Mouse (Mus musculus) G1E (cell line): ENCODE measurements around the gene Oscar. TPM values are rescaled to one million over a fixed set of nuclear protein-coding genes. Genes with fewer than 3 reads are reported as not detected.

ENCODE experiments used
- ATAC-seq: 2 replicates; pipeline ENCODE4 v1.8.0; 2016; ENCODE audit warnings: mild to moderate bottlenecking; ENCODE audit not compliant: insufficient number of reproducible peaks, poor library complexity, low FRiP score, severe bottlenecking; ENCODE audit errors: extremely low read depth
- DNase-seq: peaks from one replicate; pipeline ENCODE4 v3.0.0; 2012; ENCODE audit warnings: low spot score
- H3K27me3 ChIP-seq: 2 replicates; pipeline ENCODE4 v1.6.1; 2012; ENCODE audit warnings: mild to moderate bottlenecking, low read length, inconsistent platforms; ENCODE audit not compliant: insufficient read depth
- H3K36me3 ChIP-seq: replicated peaks from 2 replicates; pipeline ENCODE3; 2012; ENCODE audit warnings: mild to moderate bottlenecking, inconsistent platforms
- H3K4me1 ChIP-seq: 2 replicates; pipeline ENCODE4 v1.6.1; 2012; ENCODE audit warnings: low read depth, low read length, inconsistent platforms, mixed read lengths; ENCODE audit not compliant: insufficient read depth
- H3K4me3 ChIP-seq: 2 replicates; pipeline ENCODE4 v1.5.1; 2012; ENCODE audit warnings: low read depth, mild to moderate bottlenecking, inconsistent platforms, low read length, moderate library complexity, mixed read lengths
- H3K9me3 ChIP-seq: replicated peaks from 2 replicates; pipeline ENCODE4 v1.6.1; 2012; ENCODE audit warnings: inconsistent platforms
- CTCF ChIP-seq: IDR thresholded peaks from 2 replicates; pipeline ENCODE4 v1.5.1; 2012; ENCODE audit warnings: low read depth, low read length, inconsistent platforms, mixed read lengths
- GATA1 ChIP-seq: IDR thresholded peaks from 2 replicates; pipeline ENCODE4 v1.6.1; 2012; ENCODE audit warnings: borderline replicate concordance, low read length, inconsistent platforms, mixed read lengths
- GATA2 ChIP-seq: IDR thresholded peaks from 2 replicates; pipeline ENCODE4 v1.6.1; 2012; ENCODE audit warnings: low read depth, low read length, inconsistent platforms, borderline replicate concordance
- POLR2AphosphoS5 ChIP-seq: IDR thresholded peaks from 2 replicates; pipeline ENCODE4 v1.6.1; 2012; ENCODE audit warnings: low read depth, low read length, inconsistent platforms; ENCODE audit not compliant: insufficient replicate concordance
- TAL1 ChIP-seq: conservative IDR thresholded peaks from 2 replicates; pipeline ENCODE4 v1.6.1; 2012; ENCODE audit warnings: low read depth, low read length, inconsistent platforms, mixed read lengths
- polyA plus RNA-seq: library from polyadenylated mRNA; stranded (reverse); fragments of >175 nt; gene quantifications from 2 replicates; pipeline ENCODE4 v1.2.3, GENCODE M21; 2012
- total RNA-seq, 2 experiments: library from RNA; stranded (forward) in 1 of 2; stranded (reverse) in 1 of 2; fragments of 200-1000 nt in 1 of 2; fragments of >200 nt in 1 of 2; fragmentation: Nextera tagmentation in 1 of 2; gene quantifications; 2 replicates each; pipeline ENCODE4 v1.2.3; 2014 to 2017

Oscar gene
- total RNA-seq (2014; fragmentation: Nextera tagmentation): not detected in 2 replicates
- 0.05 and 0.06 TPM in 2 replicates for total RNA-seq (2017)
- polyA plus RNA-seq: not detected in 2 replicates

- Histone ChIP-seq H3K36me3 (peaks cover 25% of the 10 kb centered on the region), H3K4me1 (peaks cover 27% of the 10 kb centered on the region), H3K4me3 (peak within 1 kb of the TSS; percentile 75), H3K27me3 (peaks cover 41% of the 10 kb centered on the region), H3K9me3 (no peaks in the 10 kb centered on the region)
- DNase-seq (no peak), ATAC-seq (no peak)
- TF ChIP-seq POLR2AphosphoS5 (no peak), GATA1 (no peak), TAL1 (no peak), GATA2 (no peak), CTCF (no peak)
Observed at GRCm38 (mm10) chr7:3616057-3616388, at the start of gene Oscar. Gene Oscar, minus strand, starts transcription at chr7:3616157.

GRCm38 (mm10) chr7:3665215-3666114 is 49.5 kb upstream of the Oscar start, which contains the start of gene Leng1:
Gene Leng1, minus strand, starts transcription at chr7:3665840.
- peak; percentile 98 for ATAC-seq

GRCm38 (mm10) chr7:3664524-3665214 is 48.7 kb upstream of the Oscar start:
- Histone ChIP-seq H3K9me3 (no peaks in the 10 kb centered on the region), H3K4me3 (peak overlapping the region; percentile 86), H3K27me3 (no peaks in the 10 kb centered on the region), H3K36me3 (peaks cover 48% of the 10 kb centered on the region), H3K4me1 (peaks cover 40% of the 10 kb centered on the region)
- no peak for TF ChIP-seq CTCF
- no peak for TF ChIP-seq POLR2AphosphoS5
- no peak for TF ChIP-seq GATA1
- no peak for TF ChIP-seq TAL1
- TF ChIP-seq GATA2: no peak
- DNase-seq (no peak), ATAC-seq (no peak)

More at GRCm38 (mm10) chr7:3665215-3666114, 49.5 kb upstream of the Oscar start, which contains the start of gene Leng1:
- DNase-seq: peak; percentile 94
- H3K36me3 ChIP-seq: peaks cover 42% of the 10 kb centered on the region
- no peaks in the 10 kb centered on the region for H3K9me3 ChIP-seq
- no peaks in the 10 kb centered on the region for H3K27me3 ChIP-seq
- peak within 1 kb of the TSS; percentile 86 for H3K4me3 ChIP-seq
- peaks cover 35% of the 10 kb centered on the region for H3K4me1 ChIP-seq
- no peak for TF ChIP-seq GATA1
- no peak for TF ChIP-seq CTCF
- no peak for TF ChIP-seq GATA2
- no peak for TF ChIP-seq TAL1
- TF ChIP-seq POLR2AphosphoS5: no peak

GRCm38 (mm10) chr7:3658578-3658977 is 42.6 kb upstream of the Oscar start:
- no peak overlapping the region for H3K4me3 ChIP-seq
- DNase-seq (no peak), ATAC-seq (no peak)
- no peaks in the 10 kb centered on the region for H3K27me3 ChIP-seq
- no peaks in the 10 kb centered on the region for H3K9me3 ChIP-seq
- peaks cover 21% of the 10 kb centered on the region for H3K4me1 ChIP-seq
- H3K36me3 ChIP-seq: peaks cover 100% of the 10 kb centered on the region
- TF ChIP-seq POLR2AphosphoS5 (no peak), CTCF (no peak), GATA2 (no peak), TAL1 (no peak)

GRCm38 (mm10) chr7:3656966-3657365 is 41.0 kb upstream of the Oscar start:
- H3K27me3 ChIP-seq: no peaks in the 10 kb centered on the region
- H3K36me3 ChIP-seq: peaks cover 100% of the 10 kb centered on the region
- TF ChIP-seq CTCF (no peak), GATA2 (no peak), POLR2AphosphoS5 (no peak), TAL1 (no peak), GATA1 (no peak)
- no peak for ATAC-seq
- no peak for DNase-seq
- H3K4me1 ChIP-seq: peaks cover 27% of the 10 kb centered on the region
- H3K4me3 ChIP-seq: no peak overlapping the region
- no peaks in the 10 kb centered on the region for H3K9me3 ChIP-seq

GRCm38 (mm10) chr7:3646641-3647040 is 30.7 kb upstream of the Oscar start:
- TF ChIP-seq TAL1 (no peak), POLR2AphosphoS5 (no peak), GATA2 (no peak), CTCF (no peak), GATA1 (no peak)
- DNase-seq: no peak
- H3K4me1 ChIP-seq: peaks cover 64% of the 10 kb centered on the region
- H3K27me3 ChIP-seq: no peaks in the 10 kb centered on the region
- H3K4me3 ChIP-seq: peak overlapping the region; percentile 86
- H3K36me3 ChIP-seq: peaks cover 69% of the 10 kb centered on the region
- ATAC-seq: no peak
- H3K9me3 ChIP-seq: no peaks in the 10 kb centered on the region
